Comparison of ENCODE assay signal across 17 mouse cellular contexts in the genomic region with DNA sequence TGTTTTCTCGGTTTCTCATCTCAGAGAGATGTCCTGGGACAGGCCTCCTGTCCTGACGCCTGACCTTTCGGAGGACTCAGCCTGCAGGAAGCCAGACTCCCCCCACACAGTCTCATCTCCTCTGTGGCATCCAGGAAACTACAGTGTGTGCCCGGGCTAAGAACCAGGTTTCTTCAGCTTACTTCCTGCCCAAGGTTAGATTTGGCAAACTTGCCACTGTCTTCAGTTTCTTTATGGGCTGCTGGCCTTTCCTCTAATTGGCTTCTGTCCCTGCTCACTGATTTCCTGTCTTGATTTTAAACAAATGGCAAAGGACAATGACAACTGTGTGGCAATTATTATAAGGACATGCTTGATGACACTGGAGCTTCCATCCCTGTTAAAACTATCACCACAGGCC. TPM values are rescaled to one million over a fixed set of nuclear protein-coding genes. Genes with fewer than 3 reads are reported as not detected.
DNase-seq lines count a peak whose midpoint lies in the region; ATAC-seq lines count a peak whose summit lies in the region.
"Had no signal": no experiment of that assay in that cellular context is flagged by ENCODE, and none has a peak within 500 bp of the region (broad histone marks: within the 10 kb centered on the region; RNA-seq: fewer than 3 reads in every experiment).

No protein-coding gene starts in this region.

- no peaks in the 10 kb centered on the region for H3K9me3 ChIP-seq in heart, embryonic 12.5 days (replicated peaks)
- H3K9me3 ChIP-seq: embryonic facial prominence, embryonic 12.5 days; forebrain, embryonic 12.5 days; hindbrain, embryonic 10.5 days had no signal

- no peaks in the 10 kb centered on the region for H3K27me3 ChIP-seq in heart, embryonic 12.5 days (replicated peaks)
- H3K27me3 ChIP-seq: CH12.LX; embryonic facial prominence, embryonic 12.5 days; forebrain, embryonic 12.5 days; Patski had no signal

- no peaks in the 10 kb centered on the region for H3K36me3 ChIP-seq in heart, embryonic 12.5 days
- H3K36me3 ChIP-seq: embryonic facial prominence, embryonic 12.5 days; forebrain, embryonic 12.5 days; hindbrain, embryonic 10.5 days had no signal

- DNase-seq in heart, adult 18-20 months, result peak; percentile 45 to 62
- peak; percentile 63 for DNase-seq in 416B (ENCODE audit: low read depth)
- DNase-seq in adrenal gland, postnatal 10 days, result peak; percentile 49
- peak; percentile 52 to 77 for DNase-seq in kidney, postnatal 36 days
- DNase-seq in layer of hippocampus, postnatal 25 days (ENCODE audit: extremely low spot score in 1 of 2, low spot score in 1 of 2), result no peak
- DNase-seq in spleen, postnatal 36 days (ENCODE audit: low spot score in 2 of 2), result no peak
- DNase-seq: cerebellum, postnatal 14 days; gastrocnemius, postnatal 10 days; thymus, postnatal 25 days had no signal

- no peak for ATAC-seq in heart, embryonic 12.5 days (ENCODE audit: insufficient number of reproducible peaks, low FRiP score)
- ATAC-seq: Patski had no signal

- H3K9ac ChIP-seq in heart, embryonic 12.5 days, result no peak overlapping the region
- H3K9ac ChIP-seq: embryonic facial prominence, embryonic 12.5 days; forebrain, embryonic 12.5 days had no signal

- H3K27ac ChIP-seq in heart, embryonic 12.5 days (ENCODE audit: poor library complexity, severe bottlenecking), result no peak overlapping the region
- H3K27ac ChIP-seq: embryonic facial prominence, embryonic 12.5 days; forebrain, embryonic 12.5 days; hindbrain, embryonic 10.5 days had no signal

- peaks cover 14% of the 10 kb centered on the region for H3K4me1 ChIP-seq in heart, embryonic 12.5 days (replicated peaks)
- H3K4me1 ChIP-seq: forebrain, embryonic 12.5 days had no signal

- H3K4me2 ChIP-seq in heart, embryonic 12.5 days, result no peak overlapping the region
- H3K4me2 ChIP-seq: embryonic facial prominence, embryonic 12.5 days; forebrain, embryonic 12.5 days had no signal

- no peak overlapping the region for H3K4me3 ChIP-seq in heart, embryonic 12.5 days
- H3K4me3 ChIP-seq: embryonic facial prominence, embryonic 12.5 days; forebrain, embryonic 12.5 days; hindbrain, embryonic 10.5 days had no signal

- 67% methylated on average over 4 of the region's 4 CpGs for WGBS in heart, embryonic 12.5 days

RNA-seq across cellular contexts. Expression of a gene that starts 10.2 kb away (rescaled TPM):
- under 1 TPM; 0.20 to 0.31 TPM for total RNA-seq in heart, adult 18-20 months (2021)
- polyA plus RNA-seq in heart, embryonic 12.5 days (2016; fragmentation: Nextera tagmentation; extraction: Ambion mirVana), result 0.69 and 1.2 TPM in 2 replicates
- under 1 TPM; 0.21 to 0.48 TPM for total RNA-seq in adrenal gland, postnatal 10 days (2021)
- under 1 TPM; 0.19 to 0.54 TPM for total RNA-seq in layer of hippocampus, postnatal 25 days (2021)
- total RNA-seq: CH12.LX; neutrophil, adult 5-6 weeks had no signal
- polyA plus RNA-seq: forebrain, embryonic 12.5 days; Patski had no signal

RNA-seq across cellular contexts. Expression of a gene that starts 59.3 kb away (rescaled TPM):
- total RNA-seq in heart, adult 18-20 months (2021), result under 1 TPM in 1 of 2 experiments, not detected in 1; 0.05 TPM
- 0.05 TPM in 2 replicates for polyA plus RNA-seq in heart, embryonic 12.5 days (2016; fragmentation: Nextera tagmentation; extraction: Ambion mirVana)
- 1 to 10 TPM in 1 of 2 experiments, under 1 TPM in 1; 0.36 to 1.1 TPM for total RNA-seq in adrenal gland, postnatal 10 days (2021)
- total RNA-seq in layer of hippocampus, postnatal 25 days (2021), result 10 to 100 TPM; 84.2 to 90.8 TPM
- total RNA-seq: CH12.LX had no signal
- polyA plus RNA-seq: liver, embryonic 16.5 days; Patski had no signal

Comparison
In these comparisons a context has a peak if more than half of its experiments do, and no peak if none do; other contexts are left out.
1. DNase-seq: peak in heart, adult 18-20 months (2 of 2), 416B (single experiment), adrenal gland, postnatal 10 days (single experiment) and kidney, postnatal 36 days (2 of 2); none in layer of hippocampus, postnatal 25 days (0 of 2) and spleen, postnatal 36 days (0 of 2).
2. RNA of a gene that starts 59.3 kb away (total RNA-seq): 84.2 to 90.8 TPM in layer of hippocampus, postnatal 25 days; 0.36 to 1.1 TPM in adrenal gland, postnatal 10 days and 0.05 TPM in heart, adult 18-20 months; every median in the first group is over 10 times any median in the second.